In genomic region chr2:4252541-4253291, GRCm38 (mm10) we compare ENCODE assay signal across 7 mouse cellular contexts.
DNase-seq lines count a peak whose midpoint lies in the region; ATAC-seq lines count a peak whose summit lies in the region.

No protein-coding gene starts in this region.

- no peaks in the 10 kb centered on the region for H3K9me3 ChIP-seq in heart, embryonic 16.5 days (replicated peaks; ENCODE audit: control insufficient read depth, low read length)

- peaks cover 18% of the 10 kb centered on the region for H3K4me1 ChIP-seq in heart, embryonic 16.5 days (ENCODE audit: control insufficient read depth, insufficient read depth, low read length)

- WGBS in heart, embryonic 16.5 days, result 14% methylated on average over 9 of the region's 9 CpGs

- H3K9ac ChIP-seq in heart, embryonic 16.5 days (ENCODE audit: low read length), result peak overlapping the region; percentile 54

- no peaks in the 10 kb centered on the region for H3K27me3 ChIP-seq in heart, embryonic 16.5 days (ENCODE audit: control insufficient read depth, insufficient read depth, low read length)

- H3K36me3 ChIP-seq in heart, embryonic 16.5 days (ENCODE audit: control insufficient read depth, insufficient read depth), result no peaks in the 10 kb centered on the region

- peak; percentile 84 for ATAC-seq in heart, embryonic 16.5 days (replicated peaks; ENCODE audit: extremely low read depth, insufficient read depth, low FRiP score)
- ATAC-seq in erythroblast, adult 5-6 weeks (replicated peaks; ENCODE audit: low FRiP score, poor library complexity, severe bottlenecking), result no peak

- peak overlapping the region; percentile 56 for H3K4me2 ChIP-seq in heart, embryonic 16.5 days (ENCODE audit: low read depth, low read length)

- H3K27ac ChIP-seq in heart, embryonic 16.5 days (ENCODE audit: low read length), result peak overlapping the region; percentile 96

- DNase-seq in NIH3T3 (ENCODE audit: low read depth), result peak; percentile 74
- peak; percentile 9 for DNase-seq in adrenal gland, postnatal 25 days
- DNase-seq in lung, postnatal 14 days, result peak; percentile 11
- no peak for DNase-seq in natural killer cell, adult 2 months (ENCODE audit: low spot score in 2 of 2)
- no peak for DNase-seq in ovary, postnatal 36 days (ENCODE audit: low spot score)

- H3K4me3 ChIP-seq in heart, embryonic 16.5 days (ENCODE audit: low read length), result peak overlapping the region; percentile 8; the same call in 1 of the 2 replicates

Comparison
In these comparisons a context has a peak if more than half of its experiments do, and no peak if none do; other contexts are left out.
1. DNase-seq: peak in NIH3T3 (single experiment), adrenal gland, postnatal 25 days (single experiment) and lung, postnatal 14 days (single experiment); none in natural killer cell, adult 2 months (0 of 2) and ovary, postnatal 36 days (single experiment).